16 mouse cellular contexts compared by ENCODE assay signal in genomic region chr5:113892005-113892404, GRCm38 (mm10). TPM values are rescaled to one million over a fixed set of nuclear protein-coding genes. Genes with fewer than 3 reads are reported as not detected.
"Had no signal": no experiment of that assay in that cellular context is flagged by ENCODE, and none has a peak within 500 bp of the region (broad histone marks: within the 10 kb centered on the region; RNA-seq: fewer than 3 reads in every experiment).

No protein-coding gene starts in this region.

- H3K27ac ChIP-seq: limb, embryonic 13.5 days; liver, embryonic 14.5 days; midbrain, embryonic 10.5 days; neural tube, embryonic 12.5 days; stomach, embryonic 15.5 days had no signal

- H3K9me3 ChIP-seq: midbrain, embryonic 10.5 days; neural tube, embryonic 12.5 days; stomach, embryonic 15.5 days had no signal

- DNase-seq: kidney, adult 11 months; kidney, adult 9 months; kidney, postnatal 10 days; left cerebral cortex, postnatal 4 days; lung, adult 18-20 months; lung, postnatal 10 days; lung, postnatal 4 days; right cerebral cortex, postnatal 14 days; thymus, adult 2 months; thymus, postnatal 25 days had no signal

- H3K36me3 ChIP-seq: limb, embryonic 13.5 days; stomach, embryonic 15.5 days had no signal

- H3K27me3 ChIP-seq: limb, embryonic 13.5 days; neural tube, embryonic 12.5 days; stomach, embryonic 15.5 days had no signal

- H3K4me3 ChIP-seq: limb, embryonic 13.5 days; midbrain, embryonic 10.5 days; myocyte; neural tube, embryonic 12.5 days; stomach, embryonic 15.5 days had no signal

- H3K9ac ChIP-seq: limb, embryonic 13.5 days; liver, embryonic 14.5 days; neural tube, embryonic 12.5 days; stomach, embryonic 15.5 days had no signal

- H3K4me2 ChIP-seq: limb, embryonic 13.5 days; neural tube, embryonic 12.5 days; stomach, embryonic 15.5 days had no signal

RNA-seq across cellular contexts. Expression of gene Selplg, which starts 59.6 kb away (rescaled TPM):
- polyA plus RNA-seq: myocyte had no signal
